Mouse (Mus musculus) forebrain, postnatal 0 days (tissue): ENCODE results near the gene Cpne4. TPM values are rescaled to one million over a fixed set of nuclear protein-coding genes. Genes with fewer than 3 reads are reported as not detected.
A peak's percentile ranks its signal among the peaks of the same experiment; 100 is the strongest.

Experiments used
- ATAC-seq: fragments of 200-750 bp; cut with Nextera tagmentation; 2 replicates; pipeline ENCODE4 v1.8.0; 2017; ENCODE audit warnings: mild to moderate bottlenecking, moderate library complexity
- DNase-seq: peaks from one replicate; pipeline ENCODE4 v3.0.0-alpha.2; 2015
- H3K27ac ChIP-seq: fragments of 300-500 bp; sonication (generic); 2 replicates; pipeline ENCODE4 v1.5.1; 2014; ENCODE audit warnings: low read depth, mild to moderate bottlenecking, antibody characterized with exemption, low read length, moderate library complexity, mixed read lengths
- H3K27me3 ChIP-seq: fragments of 300-500 bp; sonication (generic); 2 replicates; pipeline ENCODE4 v1.6.1; 2014; ENCODE audit warnings: mild to moderate bottlenecking, low read length, mixed read lengths; ENCODE audit not compliant: insufficient read depth
- H3K36me3 ChIP-seq: fragments of 300-500 bp; sonication (generic); 2 replicates; pipeline ENCODE4 v1.6.1; 2014; ENCODE audit warnings: mild to moderate bottlenecking, moderate library complexity; ENCODE audit not compliant: insufficient read depth
- H3K4me1 ChIP-seq: fragments of 300-500 bp; sonication (generic); 2 replicates; pipeline ENCODE4 v1.6.1; 2014; ENCODE audit warnings: antibody characterized with exemption; ENCODE audit not compliant: insufficient read depth
- H3K4me2 ChIP-seq: fragments of 300-500 bp; sonication (generic); 2 replicates; pipeline ENCODE4 v1.6.1; 2014; ENCODE audit warnings: low read depth, mild to moderate bottlenecking, moderate library complexity
- H3K4me3 ChIP-seq: fragments of 300-500 bp; sonication (generic); 2 replicates; pipeline ENCODE4 v1.5.1; 2014; ENCODE audit warnings: low read depth, low read length, mixed read lengths
- H3K9ac ChIP-seq: fragments of 300-500 bp; sonication (generic); 2 replicates; pipeline ENCODE4 v1.6.1; 2014; ENCODE audit warnings: mild to moderate bottlenecking
- H3K9me3 ChIP-seq: fragments of 300-500 bp; sonication (generic); 2 replicates; pipeline ENCODE4 v1.6.1; 2016; ENCODE audit warnings: low read length
- CTCF ChIP-seq: sonication (generic); IDR thresholded peaks from 2 replicates; pipeline ENCODE4 v1.5.1; 2016; ENCODE audit warnings: antibody characterized with exemption, control low read depth, low read depth
- WGBS: fragments of 180-500 bp; shearing (Covaris S2); extraction: QIAGEN DNeasy Blood & Tissue Kit; methylation state at CpG from one replicate; pipeline ENCODE4 v1.1.7; 2014; 5-methylcytosine and 5-hydroxymethylcytosine counted together
- polyA plus RNA-seq: library from polyadenylated mRNA; unstranded; fragments of >200 nt; fragmentation: Nextera tagmentation; extraction: Ambion mirVana; gene quantifications from 2 replicates; pipeline ENCODE4 v1.2.1, GENCODE M21; 2015
- total RNA-seq: library from RNA; depleted of rRNA; stranded (reverse); fragments of >200 nt; gene quantifications from 2 replicates; pipeline ENCODE4 v1.2.3, GENCODE M21; 2014

Cpne4 gene
- total and polyA plus RNA-seq, 2 experiments from 2014 or later = 42.8 to 70.4 TPM

- no peak for TF ChIP-seq CTCF
- Histone ChIP-seq H3K9ac (no peak overlapping the region), H3K4me2 (no peak overlapping the region), H3K27me3 (no peaks in the 10 kb centered on the region), H3K4me3 (no peak overlapping the region), H3K27ac (no peak overlapping the region), H3K4me1 (no peaks in the 10 kb centered on the region), H3K36me3 (no peaks in the 10 kb centered on the region), H3K9me3 (no peaks in the 10 kb centered on the region)
- ATAC-seq (no peak), DNase-seq (no peak)
- WGBS = 88% methylated on average over 7 of the region's 7 CpGs
These were observed 471.1 kb downstream of the Cpne4 start for GRCm38 (mm10) chr9:105018186-105018585.

GRCm38 (mm10) chr9:105028311-105028710 lies 481.2 kb downstream of the Cpne4 start:
- no peaks in the 10 kb centered on the region for H3K36me3 ChIP-seq
- H3K4me1 ChIP-seq = no peaks in the 10 kb centered on the region
- H3K4me2 ChIP-seq = no peak overlapping the region
- no peak overlapping the region for H3K4me3 ChIP-seq
- 70% methylated on average over 3 of the region's 3 CpGs for WGBS
- H3K9ac ChIP-seq = no peak overlapping the region
- H3K9me3 ChIP-seq = no peaks in the 10 kb centered on the region
- no peak for DNase-seq
- no peak for ATAC-seq
- H3K27ac ChIP-seq = no peak overlapping the region
- no peak for TF ChIP-seq CTCF
- no peaks in the 10 kb centered on the region for H3K27me3 ChIP-seq

- Histone ChIP-seq H3K9ac (no peak overlapping the region), H3K4me2 (no peak overlapping the region), H3K4me3 (no peak overlapping the region), H3K36me3 (no peaks in the 10 kb centered on the region), H3K27me3 (no peaks in the 10 kb centered on the region), H3K27ac (no peak overlapping the region), H3K9me3 (no peaks in the 10 kb centered on the region), H3K4me1 (no peaks in the 10 kb centered on the region)
- 45% methylated on average over 9 of the region's 9 CpGs for WGBS
- TF ChIP-seq CTCF = no peak
- ATAC-seq = no peak
- no peak for DNase-seq
These were observed 485.5 kb downstream of the Cpne4 start for GRCm38 (mm10) chr9:105032572-105032971.

GRCm38 (mm10) chr9:105033641-105034040 lies 486.6 kb downstream of the Cpne4 start:
- DNase-seq = no peak
- no peaks in the 10 kb centered on the region for H3K4me1 ChIP-seq
- H3K4me2 ChIP-seq = no peak overlapping the region
- H3K27me3 ChIP-seq = no peaks in the 10 kb centered on the region
- WGBS = 88% methylated on average over 7 of the region's 7 CpGs
- no peak for ATAC-seq
- no peaks in the 10 kb centered on the region for H3K9me3 ChIP-seq
- H3K9ac ChIP-seq = no peak overlapping the region
- no peaks in the 10 kb centered on the region for H3K36me3 ChIP-seq
- H3K4me3 ChIP-seq = no peak overlapping the region
- H3K27ac ChIP-seq = no peak overlapping the region
- TF ChIP-seq CTCF = no peak

GRCm38 (mm10) chr9:105037847-105038246 lies 490.8 kb downstream of the Cpne4 start:
- DNase-seq (no peak), ATAC-seq (no peak)
- H3K4me3 ChIP-seq = no peak overlapping the region
- no peak overlapping the region for H3K9ac ChIP-seq
- no peak overlapping the region for H3K4me2 ChIP-seq
- no peaks in the 10 kb centered on the region for H3K27me3 ChIP-seq
- H3K27ac ChIP-seq = no peak overlapping the region
- WGBS = 75% methylated on average over 3 of the region's 3 CpGs
- no peaks in the 10 kb centered on the region for H3K36me3 ChIP-seq
- H3K9me3 ChIP-seq = no peaks in the 10 kb centered on the region
- no peak for TF ChIP-seq CTCF
- H3K4me1 ChIP-seq = no peaks in the 10 kb centered on the region

GRCm38 (mm10) chr9:105046014-105046413 lies 498.9 kb downstream of the Cpne4 start:
- Histone ChIP-seq H3K4me1 (peaks cover 10% of the 10 kb centered on the region; the same call in 1 of the 2 replicates), H3K27me3 (no peaks in the 10 kb centered on the region), H3K27ac (no peak overlapping the region), H3K36me3 (no peaks in the 10 kb centered on the region), H3K4me3 (no peak overlapping the region), H3K9me3 (no peaks in the 10 kb centered on the region), H3K9ac (no peak overlapping the region), H3K4me2 (no peak overlapping the region)
- TF ChIP-seq CTCF = no peak
- no peak for ATAC-seq
- DNase-seq = no peak
- 72% methylated on average over 7 of the region's 7 CpGs for WGBS

- peak; percentile 82 for DNase-seq
- Histone ChIP-seq H3K9ac (no peak overlapping the region), H3K4me2 (no peak overlapping the region), H3K4me1 (peaks cover 10% of the 10 kb centered on the region; the same call in 1 of the 2 replicates), H3K36me3 (no peaks in the 10 kb centered on the region), H3K4me3 (no peak overlapping the region), H3K27ac (peak overlapping the region; percentile 74), H3K27me3 (no peaks in the 10 kb centered on the region), H3K9me3 (no peaks in the 10 kb centered on the region)
- 37% methylated on average over 10 of the region's 10 CpGs for WGBS
- TF ChIP-seq CTCF = no peak
- peak; percentile 77 for ATAC-seq
These were observed 501.3 kb downstream of the Cpne4 start for GRCm38 (mm10) chr9:105048351-105048750.
